Mouse (Mus musculus) forebrain, embryonic 16.5 days (tissue): ENCODE results near the gene Fgfr2. TPM values are rescaled to one million over a fixed set of nuclear protein-coding genes. Genes with fewer than 3 reads are reported as not detected.

Source experiments
- ATAC-seq: fragments of 200-750 bp; cut with Nextera tagmentation; 2 replicates; pipeline ENCODE4 v1.8.0; 2017; ENCODE audit warnings: mild to moderate bottlenecking, moderate library complexity
- H3K27ac ChIP-seq: fragments of 300-500 bp; sonication (generic); 2 replicates; pipeline ENCODE4 v1.5.1; 2014; ENCODE audit warnings: low read length, control low read depth
- H3K27me3 ChIP-seq: fragments of 300-500 bp; sonication (generic); replicated peaks from 2 replicates; pipeline ENCODE4 v1.6.1; 2014; ENCODE audit warnings: low read length; ENCODE audit not compliant: control insufficient read depth, insufficient read depth
- H3K36me3 ChIP-seq: fragments of 300-500 bp; sonication (generic); 2 replicates; pipeline ENCODE4 v1.6.1; 2014; ENCODE audit not compliant: control insufficient read depth, insufficient read depth
- H3K4me1 ChIP-seq: fragments of 300-500 bp; sonication (generic); replicated peaks from 2 replicates; pipeline ENCODE4 v1.6.1; 2014; ENCODE audit warnings: low read length; ENCODE audit not compliant: control insufficient read depth, insufficient read depth
- H3K4me2 ChIP-seq: fragments of 300-500 bp; sonication (generic); 2 replicates; pipeline ENCODE4 v1.6.1; 2014; ENCODE audit warnings: mild to moderate bottlenecking, low read length, control low read depth
- H3K4me3 ChIP-seq: fragments of 300-500 bp; sonication (generic); replicated peaks from 2 replicates; pipeline ENCODE4 v1.5.1; 2014; ENCODE audit warnings: mild to moderate bottlenecking, low read length, control low read depth
- H3K9ac ChIP-seq: fragments of 300-500 bp; sonication (generic); replicated peaks from 2 replicates; pipeline ENCODE4 v1.6.1; 2014; ENCODE audit warnings: low read depth, low read length, control low read depth
- H3K9me3 ChIP-seq: fragments of 300-500 bp; sonication (generic); 2 replicates; pipeline ENCODE4 v1.6.1; 2016; ENCODE audit warnings: low read length; ENCODE audit not compliant: control insufficient read depth
- WGBS: fragments of 180-500 bp; shearing (Covaris S2); extraction: QIAGEN DNeasy Blood & Tissue Kit; methylation state at CpG from one replicate; pipeline ENCODE4 v1.1.7; 2014; 5-methylcytosine and 5-hydroxymethylcytosine counted together
- polyA plus RNA-seq: library from polyadenylated mRNA; unstranded; fragments of >200 nt; fragmentation: Nextera tagmentation; extraction: Ambion mirVana; gene quantifications from 2 replicates; pipeline ENCODE4 v1.2.1, GENCODE M21; 2015

The Fgfr2 gene
- polyA plus RNA-seq, 1 experiment from 2014 or later: 39.2 TPM

- 73% methylated on average over 7 of the region's 7 CpGs for WGBS
- Histone ChIP-seq H3K4me3 (no peak overlapping the region), H3K36me3 (no peaks in the 10 kb centered on the region), H3K9ac (no peak overlapping the region), H3K27ac (no peak overlapping the region), H3K4me2 (no peak overlapping the region), H3K4me1 (peaks cover 15% of the 10 kb centered on the region; the same call in 1 of the 2 replicates), H3K9me3 (no peaks in the 10 kb centered on the region), H3K27me3 (no peaks in the 10 kb centered on the region)
- ATAC-seq: no peak
These were observed 733.7 kb downstream of the Fgfr2 start for GRCm38 (mm10) chr7:132389473-132389872.

- 82% methylated on average over 5 of the region's 5 CpGs for WGBS
- no peak overlapping the region for H3K4me2 ChIP-seq
- H3K36me3 ChIP-seq: no peaks in the 10 kb centered on the region
- no peaks in the 10 kb centered on the region for H3K27me3 ChIP-seq
- peaks cover 15% of the 10 kb centered on the region; the same call in 1 of the 2 replicates for H3K4me1 ChIP-seq
- H3K9ac ChIP-seq: no peak overlapping the region
- H3K27ac ChIP-seq: no peak overlapping the region
- no peak for ATAC-seq
- no peaks in the 10 kb centered on the region for H3K9me3 ChIP-seq
- H3K4me3 ChIP-seq: no peak overlapping the region
These were observed 735.6 kb downstream of the Fgfr2 start for GRCm38 (mm10) chr7:132387507-132387906.

GRCm38 (mm10) chr7:132386316-132386715, 736.8 kb downstream of the Fgfr2 start:
- no peak for ATAC-seq

GRCm38 (mm10) chr7:132385456-132386130, 737.6 kb downstream of the Fgfr2 start:
- H3K9me3 ChIP-seq: no peaks in the 10 kb centered on the region
- H3K4me1 ChIP-seq: peaks cover 15% of the 10 kb centered on the region; the same call in 1 of the 2 replicates
- no peaks in the 10 kb centered on the region for H3K27me3 ChIP-seq
- WGBS: 20% methylated on average over 7 of the region's 7 CpGs
- H3K4me2 ChIP-seq: no peak overlapping the region
- H3K4me3 ChIP-seq: no peak overlapping the region
- H3K36me3 ChIP-seq: no peaks in the 10 kb centered on the region
- no peak overlapping the region for H3K9ac ChIP-seq
- ATAC-seq: peak; percentile 77
- no peak overlapping the region for H3K27ac ChIP-seq

More at GRCm38 (mm10) chr7:132386316-132386715, 736.8 kb downstream of the Fgfr2 start:
- Histone ChIP-seq H3K27ac (no peak overlapping the region), H3K27me3 (no peaks in the 10 kb centered on the region), H3K9ac (no peak overlapping the region), H3K4me3 (no peak overlapping the region), H3K4me2 (no peak overlapping the region), H3K9me3 (no peaks in the 10 kb centered on the region), H3K36me3 (no peaks in the 10 kb centered on the region), H3K4me1 (peaks cover 15% of the 10 kb centered on the region; the same call in 1 of the 2 replicates)
- WGBS: 57% methylated on average over 8 of the region's 8 CpGs

- H3K4me3 ChIP-seq: no peak overlapping the region
- H3K36me3 ChIP-seq: no peaks in the 10 kb centered on the region
- ATAC-seq: no peak
- WGBS: 13% methylated on average over 8 of the region's 8 CpGs
- H3K9ac ChIP-seq: no peak overlapping the region
- no peak overlapping the region for H3K27ac ChIP-seq
- H3K4me2 ChIP-seq: no peak overlapping the region
- H3K27me3 ChIP-seq: no peaks in the 10 kb centered on the region
- H3K4me1 ChIP-seq: peaks cover 15% of the 10 kb centered on the region; the same call in 1 of the 2 replicates
- no peaks in the 10 kb centered on the region for H3K9me3 ChIP-seq
These were observed 738.3 kb downstream of the Fgfr2 start for GRCm38 (mm10) chr7:132384736-132385455.

GRCm38 (mm10) chr7:132380634-132381336, 742.4 kb downstream of the Fgfr2 start:
- H3K27me3 ChIP-seq: no peaks in the 10 kb centered on the region
- peaks cover 11% of the 10 kb centered on the region; the same call in 1 of the 2 replicates for H3K4me1 ChIP-seq
- H3K4me3 ChIP-seq: no peak overlapping the region
- H3K4me2 ChIP-seq: no peak overlapping the region
- no peaks in the 10 kb centered on the region for H3K9me3 ChIP-seq
- no peak for ATAC-seq
- 36% methylated on average over 1 of the region's 1 CpGs for WGBS
- H3K27ac ChIP-seq: no peak overlapping the region
- H3K9ac ChIP-seq: no peak overlapping the region
- no peaks in the 10 kb centered on the region for H3K36me3 ChIP-seq

- no peaks in the 10 kb centered on the region for H3K27me3 ChIP-seq
- H3K9ac ChIP-seq: no peak overlapping the region
- no peaks in the 10 kb centered on the region for H3K36me3 ChIP-seq
- no peak for ATAC-seq
- no peak overlapping the region for H3K4me2 ChIP-seq
- 78% methylated on average over 6 of the region's 6 CpGs for WGBS
- no peak overlapping the region for H3K4me3 ChIP-seq
- peaks cover 8% of the 10 kb centered on the region for H3K4me1 ChIP-seq
- H3K9me3 ChIP-seq: no peaks in the 10 kb centered on the region
- no peak overlapping the region for H3K27ac ChIP-seq
These were observed 745.2 kb downstream of the Fgfr2 start for GRCm38 (mm10) chr7:132377913-132378312.

- no peaks in the 10 kb centered on the region for H3K36me3 ChIP-seq
- H3K4me2 ChIP-seq: no peak overlapping the region
- peak overlapping the region; percentile 48 for H3K27ac ChIP-seq
- ATAC-seq: peak; percentile 31; the same call in 1 of the 2 replicates
- peaks cover 15% of the 10 kb centered on the region for H3K4me1 ChIP-seq
- no peaks in the 10 kb centered on the region for H3K9me3 ChIP-seq
- H3K4me3 ChIP-seq: no peak overlapping the region
- no peak overlapping the region for H3K9ac ChIP-seq
- WGBS: 55% methylated on average over 10 of the region's 10 CpGs
- H3K27me3 ChIP-seq: no peaks in the 10 kb centered on the region
These were observed 749.4 kb downstream of the Fgfr2 start for GRCm38 (mm10) chr7:132373594-132374378.
